Mouse (Mus musculus) bone marrow, adult 2 months (tissue): ENCODE data around the gene Zfp287. TPM values are rescaled to one million over a fixed set of nuclear protein-coding genes. Genes with fewer than 3 reads are reported as not detected.

ENCODE experiments used
- H3K27ac ChIP-seq: fragments of 200-500 bp; 2 replicates; pipeline ENCODE4 v1.5.1; 2012; ENCODE audit warnings: low read depth, mild to moderate bottlenecking, control low read depth, inconsistent platforms, low read length; ENCODE audit not compliant: control insufficient read depth, poor library complexity, insufficient read depth
- H3K4me1 ChIP-seq: fragments of 200-500 bp; 2 replicates; pipeline ENCODE4 v1.6.1; 2011; ENCODE audit warnings: low read length; ENCODE audit not compliant: control insufficient read depth, insufficient read depth
- H3K4me3 ChIP-seq: fragments of 200-500 bp; replicated peaks from 2 replicates; pipeline ENCODE3; 2011; ENCODE audit warnings: mild to moderate bottlenecking, low read depth, low read length, control low read depth; ENCODE audit not compliant: control insufficient read depth
- CTCF ChIP-seq: fragments of 200-500 bp; IDR thresholded peaks from 2 replicates; pipeline ENCODE4 v1.5.1; 2011; ENCODE audit warnings: low read length, control low read depth; ENCODE audit not compliant: control insufficient read depth, insufficient read depth
- POLR2A ChIP-seq: fragments of 200-500 bp; IDR thresholded peaks from 2 replicates; pipeline ENCODE4 v1.6.1; 2011; ENCODE audit warnings: low read depth, mild to moderate bottlenecking, control low read depth, low read length, borderline replicate concordance; ENCODE audit not compliant: control insufficient read depth
- WGBS: fragments of 180-500 bp; shearing (Covaris S2); methylation state at CpG from one replicate; pipeline ENCODE4 v1.1.7; 2018; 5-methylcytosine and 5-hydroxymethylcytosine counted together
- polyA plus RNA-seq: library from polyadenylated mRNA; stranded (reverse); fragments of >200 nt; gene quantifications from 2 replicates; pipeline ENCODE4 v1.2.4, GENCODE M21; 2011; ENCODE audit warnings: low replicate concordance; ENCODE audit not compliant: missing spikeins, insufficient read depth, insufficient read length

Zfp287 gene
- polyA plus RNA-seq, 1 experiment, result 2.3 TPM

GRCm38 (mm10) chr11:62732022-62732387, 300 bp upstream of the Zfp287 start:
- H3K4me1 ChIP-seq, result no peaks in the 10 kb centered on the region

DNA sequence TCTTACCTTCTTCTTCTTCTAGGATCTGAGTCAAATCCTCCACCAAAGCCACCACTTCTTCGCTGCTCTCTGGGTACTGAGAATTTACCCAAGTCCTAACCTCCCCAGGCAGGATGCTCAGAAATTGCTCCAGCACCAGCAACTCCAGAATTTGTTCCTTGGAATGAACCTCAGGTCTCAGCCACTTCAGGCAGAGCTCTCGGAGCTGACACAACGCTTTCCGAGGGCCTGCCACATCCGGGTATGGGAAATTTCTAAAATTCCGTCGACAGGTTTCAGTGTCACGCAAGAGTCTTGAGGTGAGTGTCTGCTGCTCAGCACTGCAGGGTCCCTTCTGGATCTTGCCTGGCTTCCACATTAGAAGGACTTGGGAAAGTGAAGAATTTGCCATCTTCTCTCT, 3.4 kb downstream of the Zfp287 start:
- no peak overlapping the region for H3K4me3 ChIP-seq
- TF ChIP-seq POLR2A, result no peak
- TF ChIP-seq CTCF, result no peak
- H3K4me1 ChIP-seq, result no peaks in the 10 kb centered on the region
- no peak overlapping the region for H3K27ac ChIP-seq
- WGBS, result 83% methylated on average over 8 of the region's 8 CpGs

More at GRCm38 (mm10) chr11:62732022-62732387, 300 bp upstream of the Zfp287 start:
- 20% methylated on average over 5 of the region's 5 CpGs for WGBS
- Histone ChIP-seq H3K27ac (no peak overlapping the region), H3K4me3 (peak overlapping the region; percentile 84)
- no peak for TF ChIP-seq CTCF
- TF ChIP-seq POLR2A, result no peak

DNA sequence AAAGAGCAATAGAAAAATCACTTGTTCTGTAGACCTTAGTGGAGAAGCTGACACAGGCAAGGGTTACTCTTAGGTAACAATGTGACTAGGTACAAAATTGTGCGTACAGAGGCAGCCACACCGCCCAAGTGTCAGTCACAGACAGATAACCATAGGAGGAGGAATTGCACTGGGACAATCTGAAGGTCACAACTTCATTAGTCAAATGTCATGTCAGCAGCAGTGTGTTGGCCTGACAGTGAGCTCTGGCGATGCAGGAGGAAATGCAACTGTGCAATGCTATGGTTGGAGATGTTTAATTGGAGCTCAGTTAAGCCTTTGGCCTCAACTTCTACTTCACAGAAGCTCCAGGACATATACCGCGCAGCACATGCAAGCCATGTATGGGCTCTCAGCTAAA, 21.0 kb downstream of the Zfp287 start:
- WGBS, result 83% methylated on average over 5 of the region's 5 CpGs

GRCm38 (mm10) chr11:62708252-62708651, 23.5 kb downstream of the Zfp287 start:
- 76% methylated on average over 7 of the region's 7 CpGs for WGBS
- Histone ChIP-seq H3K4me3 (no peak overlapping the region), H3K27ac (no peak overlapping the region), H3K4me1 (no peaks in the 10 kb centered on the region)
- TF ChIP-seq CTCF (no peak), POLR2A (no peak)

More for the DNA sequence above, 21.0 kb downstream of the Zfp287 start:
- TF ChIP-seq CTCF (no peak), POLR2A (no peak)
- Histone ChIP-seq H3K4me3 (no peak overlapping the region), H3K27ac (no peak overlapping the region), H3K4me1 (no peaks in the 10 kb centered on the region)

- Histone ChIP-seq H3K4me3 (no peak overlapping the region), H3K27ac (no peak overlapping the region), H3K4me1 (no peaks in the 10 kb centered on the region)
- 79% methylated on average over 2 of the region's 2 CpGs for WGBS
- TF ChIP-seq CTCF, result no peak
- TF ChIP-seq POLR2A, result no peak
These were observed 25.6 kb downstream of the Zfp287 start for GRCm38 (mm10) chr11:62706141-62706540.

- WGBS, result 57% methylated on average over 1 of the region's 1 CpGs
These were observed 30.5 kb downstream of the Zfp287 start for GRCm38 (mm10) chr11:62701218-62701617.

DNA sequence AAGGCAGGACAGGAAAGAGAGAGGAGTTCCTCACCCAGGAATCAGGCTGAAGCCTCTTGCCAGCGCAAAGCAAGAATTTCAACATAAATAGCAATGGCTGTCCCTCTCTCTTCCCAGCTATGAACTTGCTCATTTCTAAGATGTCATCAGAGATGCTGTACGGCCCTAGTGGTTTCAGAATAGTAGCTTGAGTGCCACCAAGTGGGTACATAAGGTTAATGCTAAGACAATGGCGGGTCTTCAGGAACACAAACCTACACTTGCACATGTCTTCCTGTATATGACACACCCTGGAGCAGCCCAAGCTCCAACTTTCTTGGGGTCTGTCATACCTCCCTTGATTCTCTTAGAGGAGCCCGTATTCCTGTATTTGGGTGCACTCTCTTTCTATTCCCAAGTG, 32.0 kb downstream of the Zfp287 start:
- 39% methylated on average over 4 of the region's 4 CpGs for WGBS
- no peak overlapping the region for H3K27ac ChIP-seq
- no peaks in the 10 kb centered on the region for H3K4me1 ChIP-seq
- H3K4me3 ChIP-seq, result no peak overlapping the region
- TF ChIP-seq POLR2A, result no peak
- no peak for TF ChIP-seq CTCF

More at GRCm38 (mm10) chr11:62701218-62701617, 30.5 kb downstream of the Zfp287 start:
- no peak for TF ChIP-seq POLR2A
- no peak for TF ChIP-seq CTCF
- Histone ChIP-seq H3K4me1 (no peaks in the 10 kb centered on the region), H3K27ac (no peak overlapping the region), H3K4me3 (no peak overlapping the region)

GRCm38 (mm10) chr11:62695126-62695525, 36.6 kb downstream of the Zfp287 start:
- Histone ChIP-seq H3K4me3 (no peak overlapping the region), H3K27ac (no peak overlapping the region), H3K4me1 (no peaks in the 10 kb centered on the region)
- 88% methylated on average over 8 of the region's 8 CpGs for WGBS
- TF ChIP-seq CTCF (no peak), POLR2A (no peak)
